Mouse (Mus musculus): ENCODE results near the gene Sema3b. TPM values are rescaled to one million over a fixed set of nuclear protein-coding genes. Genes with fewer than 3 reads are reported as not detected.
A peak's percentile ranks its signal among the peaks of the same experiment; 100 is the strongest.

The Sema3b gene
- total and polyA plus RNA-seq, 2 experiments from 2014 or later = 4.0 to 16.7 TPM

- 20% methylated on average over 9 of the region's 9 CpGs for WGBS
- no peaks in the 10 kb centered on the region for H3K36me3 ChIP-seq (ENCODE audit: insufficient read depth, low read length)
- no peaks in the 10 kb centered on the region for H3K27me3 ChIP-seq (ENCODE audit: insufficient read depth, low read length)
- H3K4me1 ChIP-seq (ENCODE audit: insufficient read depth, low read length) = peaks cover 55% of the 10 kb centered on the region
- DNase-seq (ENCODE audit: low spot score) (no peak), ATAC-seq (ENCODE audit: low FRiP score) (no peak)
- H3K4me3 ChIP-seq (ENCODE audit: low read depth, low read length) = peak overlapping the region; percentile 80; the same call in 1 of the 2 replicates
- no peak overlapping the region for H3K9ac ChIP-seq (replicated peaks; ENCODE audit: low read length, poor library complexity, severe bottlenecking)
- H3K27ac ChIP-seq (ENCODE audit: low read depth, low read length) = peak overlapping the region; percentile 95
- no peaks in the 10 kb centered on the region for H3K9me3 ChIP-seq (ENCODE audit: low read length)
- peak overlapping the region; percentile 98; the same call in 1 of the 2 replicates for H3K4me2 ChIP-seq (ENCODE audit: low read depth, low read length, poor library complexity, severe bottlenecking)
- no peak for TF ChIP-seq CTCF (IDR thresholded peaks at IDR 0.05)
Observed at GRCm38 (mm10) chr9:107631311-107631826, 22.3 kb upstream of the Sema3b start.

- Histone ChIP-seq H3K36me3 (ENCODE audit: insufficient read depth, low read length) (no peaks in the 10 kb centered on the region), H3K9ac (replicated peaks; ENCODE audit: low read length, poor library complexity, severe bottlenecking) (peak overlapping the region; percentile 42; the same call in 1 of the 2 replicates), H3K4me2 (ENCODE audit: low read depth, low read length, poor library complexity, severe bottlenecking) (peak overlapping the region; percentile 34), H3K27ac (ENCODE audit: low read depth, low read length) (peak overlapping the region; percentile 95), H3K4me3 (ENCODE audit: low read depth, low read length) (no peak overlapping the region), H3K9me3 (ENCODE audit: low read length) (no peaks in the 10 kb centered on the region), H3K4me1 (ENCODE audit: insufficient read depth, low read length) (peaks cover 56% of the 10 kb centered on the region), H3K27me3 (ENCODE audit: insufficient read depth, low read length) (no peaks in the 10 kb centered on the region)
- 7% methylated on average over 4 of the region's 4 CpGs for WGBS
- TF ChIP-seq CTCF (IDR thresholded peaks at IDR 0.05) = no peak
- DNase-seq (ENCODE audit: low spot score) (peak; percentile 84), ATAC-seq (ENCODE audit: low FRiP score) (peak; percentile 11; the same call in 1 of the 2 replicates)
Observed at GRCm38 (mm10) chr9:107630576-107630975, 21.5 kb upstream of the Sema3b start.

- 0 out of 2 replicates have a peak, but pooled peaks have one; percentile 5 for ATAC-seq (ENCODE audit: low FRiP score)
- H3K9me3 ChIP-seq (ENCODE audit: low read length) = no peaks in the 10 kb centered on the region
- TF ChIP-seq CTCF (IDR thresholded peaks at IDR 0.05) = no peak
- peak overlapping the region; percentile 95 for H3K27ac ChIP-seq (ENCODE audit: low read depth, low read length)
- peaks cover 56% of the 10 kb centered on the region for H3K4me1 ChIP-seq (ENCODE audit: insufficient read depth, low read length)
- H3K4me2 ChIP-seq (ENCODE audit: low read depth, low read length, poor library complexity, severe bottlenecking) = peak overlapping the region; percentile 34
- no peak overlapping the region for H3K4me3 ChIP-seq (ENCODE audit: low read depth, low read length)
- peaks cover 5% of the 10 kb centered on the region; the same call in 1 of the 2 replicates for H3K36me3 ChIP-seq (ENCODE audit: insufficient read depth, low read length)
- WGBS = 8% methylated on average over 14 of the region's 14 CpGs
- no peaks in the 10 kb centered on the region for H3K27me3 ChIP-seq (ENCODE audit: insufficient read depth, low read length)
- DNase-seq (ENCODE audit: low spot score) = peak; percentile 67
- H3K9ac ChIP-seq (replicated peaks; ENCODE audit: low read length, poor library complexity, severe bottlenecking) = peak overlapping the region; percentile 42; the same call in 1 of the 2 replicates
Observed at GRCm38 (mm10) chr9:107629901-107630425, 20.9 kb upstream of the Sema3b start.

GRCm38 (mm10) chr9:107629411-107629730 is 20.3 kb upstream of the Sema3b start:
- peaks cover 56% of the 10 kb centered on the region for H3K4me1 ChIP-seq (ENCODE audit: insufficient read depth, low read length)
- no peak for TF ChIP-seq CTCF (IDR thresholded peaks at IDR 0.05)
- ATAC-seq (ENCODE audit: low FRiP score) = no peak
- H3K4me2 ChIP-seq (ENCODE audit: low read depth, low read length, poor library complexity, severe bottlenecking) = peak overlapping the region; percentile 34; the same call in 1 of the 2 replicates
- H3K9ac ChIP-seq (replicated peaks; ENCODE audit: low read length, poor library complexity, severe bottlenecking) = no peak overlapping the region
- H3K36me3 ChIP-seq (ENCODE audit: insufficient read depth, low read length) = peaks cover 7% of the 10 kb centered on the region; the same call in 1 of the 2 replicates
- H3K27ac ChIP-seq (ENCODE audit: low read depth, low read length) = peak overlapping the region; percentile 95
- no peaks in the 10 kb centered on the region for H3K27me3 ChIP-seq (ENCODE audit: insufficient read depth, low read length)
- 29% methylated on average over 4 of the region's 4 CpGs for WGBS
- no peak overlapping the region for H3K4me3 ChIP-seq (ENCODE audit: low read depth, low read length)
- DNase-seq (ENCODE audit: low spot score) = no peak
- H3K9me3 ChIP-seq (ENCODE audit: low read length) = no peaks in the 10 kb centered on the region

GRCm38 (mm10) chr9:107628721-107629410 is 19.8 kb upstream of the Sema3b start:
- peak overlapping the region; percentile 95 for H3K27ac ChIP-seq (ENCODE audit: low read depth, low read length)
- WGBS = 38% methylated on average over 15 of the region's 15 CpGs
- peak overlapping the region; percentile 18; the same call in 1 of the 2 replicates for H3K4me2 ChIP-seq (ENCODE audit: low read depth, low read length, poor library complexity, severe bottlenecking)
- no peak for DNase-seq (ENCODE audit: low spot score)
- TF ChIP-seq CTCF (IDR thresholded peaks at IDR 0.05) = no peak
- ATAC-seq (ENCODE audit: low FRiP score) = no peak
- no peaks in the 10 kb centered on the region for H3K27me3 ChIP-seq (ENCODE audit: insufficient read depth, low read length)
- H3K4me3 ChIP-seq (ENCODE audit: low read depth, low read length) = no peak overlapping the region
- H3K4me1 ChIP-seq (ENCODE audit: insufficient read depth, low read length) = peaks cover 53% of the 10 kb centered on the region
- peaks cover 10% of the 10 kb centered on the region; the same call in 1 of the 2 replicates for H3K36me3 ChIP-seq (ENCODE audit: insufficient read depth, low read length)
- H3K9me3 ChIP-seq (ENCODE audit: low read length) = no peaks in the 10 kb centered on the region
- H3K9ac ChIP-seq (replicated peaks; ENCODE audit: low read length, poor library complexity, severe bottlenecking) = peak overlapping the region; percentile 50

Data from midbrain, postnatal 0 days (tissue).